Mouse (Mus musculus): ENCODE data around the gene Asic2.

The Asic2 gene

GRCm38 (mm10) chr11:81521881-81522280, 446.4 kb downstream of the Asic2 start:
- DNase-seq (ENCODE audit: low read depth, low spot score), result no peak

- DNase-seq (ENCODE audit: low read depth, low spot score), result no peak
Measured at GRCm38 (mm10) chr11:81518001-81518955, 450.0 kb downstream of the Asic2 start.

- DNase-seq (ENCODE audit: low read depth, low spot score), result no peak
Measured at GRCm38 (mm10) chr11:81515754-81516153, 452.5 kb downstream of the Asic2 start.

- DNase-seq (ENCODE audit: low read depth, low spot score), result peak; percentile 78
Measured at GRCm38 (mm10) chr11:81512434-81512833, 455.8 kb downstream of the Asic2 start.

GRCm38 (mm10) chr11:81511401-81511800, 456.9 kb downstream of the Asic2 start:
- peak; percentile 73 for DNase-seq (ENCODE audit: low read depth, low spot score)

GRCm38 (mm10) chr11:81508385-81509233, 459.6 kb downstream of the Asic2 start:
- DNase-seq (ENCODE audit: low read depth, low spot score), result peak; percentile 73

- no peak for DNase-seq (ENCODE audit: low read depth, low spot score)
Measured at GRCm38 (mm10) chr11:81504791-81505430, 463.3 kb downstream of the Asic2 start.

GRCm38 (mm10) chr11:81501473-81502246, 466.6 kb downstream of the Asic2 start:
- no peak for DNase-seq (ENCODE audit: low read depth, low spot score)

- no peak for DNase-seq (ENCODE audit: low read depth, low spot score)
Measured at GRCm38 (mm10) chr11:81498990-81499389, 469.3 kb downstream of the Asic2 start.

GRCm38 (mm10) chr11:81497652-81498391, 470.4 kb downstream of the Asic2 start:
- DNase-seq (ENCODE audit: low read depth, low spot score), result peak; percentile 29

GRCm38 (mm10) chr11:81496446-81496845, 471.8 kb downstream of the Asic2 start:
- no peak for DNase-seq (ENCODE audit: low read depth, low spot score)

GRCm38 (mm10) chr11:81492351-81492750, 475.9 kb downstream of the Asic2 start:
- DNase-seq (ENCODE audit: low read depth, low spot score), result peak; percentile 92

- DNase-seq (ENCODE audit: low read depth, low spot score), result no peak
Measured at GRCm38 (mm10) chr11:81489144-81489735, 479.0 kb downstream of the Asic2 start.

GRCm38 (mm10) chr11:81488681-81489080, 479.6 kb downstream of the Asic2 start:
- peak; percentile 50 for DNase-seq (ENCODE audit: low read depth, low spot score)

GRCm38 (mm10) chr11:81486265-81486940, 481.9 kb downstream of the Asic2 start:
- peak; percentile 82 for DNase-seq (ENCODE audit: low read depth, low spot score)

GRCm38 (mm10) chr11:81481198-81481597, 487.1 kb downstream of the Asic2 start:
- DNase-seq (ENCODE audit: low read depth, low spot score), result no peak

GRCm38 (mm10) chr11:81476231-81476630, 492.0 kb downstream of the Asic2 start:
- no peak for DNase-seq (ENCODE audit: low read depth, low spot score)

GRCm38 (mm10) chr11:81474121-81474520, 494.1 kb downstream of the Asic2 start:
- DNase-seq (ENCODE audit: low read depth, low spot score), result no peak

GRCm38 (mm10) chr11:81462199-81462598, 506.1 kb downstream of the Asic2 start:
- peak; percentile 76 for DNase-seq (ENCODE audit: low read depth, low spot score)

Measured in brain, adult 2 months (tissue).